Mouse (Mus musculus) frontal cortex, adult (tissue): ENCODE measurements at regions not wholly inside any gene's neighbourhood (a gene's known extent, or its start where the extent isn't known, plus 50 kb on each side); places are given as distances from the start of the nearest gene placed in this dataset.

Source experiments
- ATAC-seq: cut with Nextera tagmentation; 2 replicates; pipeline ENCODE4 v1.9.2; 2017; ENCODE audit warnings: mild to moderate bottlenecking, moderate library complexity, mixed read lengths; ENCODE audit not compliant: low TSS enrichment

- ATAC-seq = no peak
Observed at GRCm38 (mm10) chr15:97188545-97188944, 58.4 kb upstream of the Pced1b start.

GRCm38 (mm10) chr15:97187831-97188230, 59.1 kb upstream of the Pced1b start:
- no peak for ATAC-seq

- no peak for ATAC-seq
Observed at GRCm38 (mm10) chr15:97186034-97186433, 60.9 kb upstream of the Pced1b start.

GRCm38 (mm10) chr15:97182617-97183038, 64.3 kb upstream of the Pced1b start:
- no peak for ATAC-seq

GRCm38 (mm10) chr15:97180970-97181669, 65.8 kb upstream of the Pced1b start:
- ATAC-seq = peak; percentile 70

GRCm38 (mm10) chr15:97178286-97178685, 68.6 kb upstream of the Pced1b start:
- no peak for ATAC-seq

GRCm38 (mm10) chr15:97177806-97178205, 69.1 kb upstream of the Pced1b start:
- no peak for ATAC-seq

- no peak for ATAC-seq
Observed at GRCm38 (mm10) chr15:97174989-97175388, 71.9 kb upstream of the Pced1b start.

GRCm38 (mm10) chr15:97173233-97173632, 73.7 kb upstream of the Pced1b start:
- ATAC-seq = peak; percentile 74

- no peak for ATAC-seq
Observed at GRCm38 (mm10) chr15:97170074-97170473, 76.8 kb upstream of the Pced1b start.

- peak; percentile 27; the same call in 1 of the 2 replicates for ATAC-seq
Observed at GRCm38 (mm10) chr15:97169381-97169780, 77.5 kb upstream of the Pced1b start.

GRCm38 (mm10) chr15:97167116-97167515, 79.8 kb upstream of the Pced1b start:
- ATAC-seq = no peak

GRCm38 (mm10) chr15:97164616-97165015, 82.3 kb upstream of the Pced1b start:
- peak; percentile 50; the same call in 1 of the 2 replicates for ATAC-seq

- ATAC-seq = no peak
Observed at GRCm38 (mm10) chr15:97163971-97164370, 82.9 kb upstream of the Pced1b start.

- no peak for ATAC-seq
Observed at GRCm38 (mm10) chr15:97163090-97163489, 83.8 kb upstream of the Pced1b start.

GRCm38 (mm10) chr15:97162305-97162704, 84.6 kb upstream of the Pced1b start:
- no peak for ATAC-seq

- no peak for ATAC-seq
Observed at GRCm38 (mm10) chr15:97161530-97161929, 85.4 kb upstream of the Pced1b start.

- peak; percentile 91 for ATAC-seq
Observed at GRCm38 (mm10) chr15:97152354-97152753, 94.6 kb upstream of the Pced1b start.

- peak; percentile 43; the same call in 1 of the 2 replicates for ATAC-seq
Observed at GRCm38 (mm10) chr15:97151793-97152192, 95.1 kb upstream of the Pced1b start.

- no peak for ATAC-seq
Observed at GRCm38 (mm10) chr15:97150983-97151735, 95.4 kb upstream of the Slc38a4 start.

GRCm38 (mm10) chr15:97141958-97142357, 86.2 kb upstream of the Slc38a4 start:
- ATAC-seq = no peak

GRCm38 (mm10) chr15:97138265-97138664, 82.5 kb upstream of the Slc38a4 start:
- no peak for ATAC-seq

- peak; percentile 69; the same call in 1 of the 2 replicates for ATAC-seq
Observed at GRCm38 (mm10) chr15:97135291-97135690, 79.5 kb upstream of the Slc38a4 start.
